Mouse (Mus musculus): Measurements from ENCODE around the gene Krtap6-1. TPM values are rescaled to one million over a fixed set of nuclear protein-coding genes. Genes with fewer than 3 reads are reported as not detected.
"Not testable (repeated sequence)": the region's sequence is repeated elsewhere in the genome, so short reads cannot be mapped to it uniquely, and the experiment has no call there.

Gene Krtap6-1
- polyA plus RNA-seq (2012; rRNA removed) = not detected in 2 replicates

DNA sequence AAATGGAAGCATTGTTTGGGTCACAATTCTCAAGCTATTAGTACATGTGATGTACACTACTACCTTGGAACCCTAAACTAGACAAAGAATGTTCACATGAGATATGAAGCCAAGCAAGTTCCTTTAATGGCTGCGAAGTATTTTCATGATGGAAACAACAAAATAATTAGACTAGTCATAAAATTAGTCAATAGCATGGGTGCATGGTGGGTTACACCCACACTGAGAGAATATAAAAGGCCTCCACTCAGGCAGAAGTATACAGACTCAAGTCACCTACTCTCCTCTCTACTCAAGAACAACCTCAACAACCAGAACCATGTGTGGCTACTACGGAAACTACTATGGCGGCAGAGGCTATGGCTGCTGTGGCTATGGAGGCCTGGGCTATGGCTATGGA lies at the start of gene Krtap6-1:
TSS of gene Krtap6-1 (plus strand) at position 301 of the 400 bp plus-strand sequence.
- WGBS = 96% methylated on average over 3 of the region's 3 CpGs
- not testable (repeated sequence) for H3K36me3 ChIP-seq (ENCODE audit: control insufficient read depth, insufficient read depth, low read length); DNase-seq; H3K27ac ChIP-seq (ENCODE audit: control insufficient read depth, insufficient read depth, low read length); H3K27me3 ChIP-seq (ENCODE audit: control insufficient read depth, insufficient read depth, low read length); H3K4me3 ChIP-seq (ENCODE audit: control insufficient read depth, insufficient read depth, low read length); H3K4me1 ChIP-seq (replicated peaks; ENCODE audit: control insufficient read depth, insufficient read depth, low read length)

DNA sequence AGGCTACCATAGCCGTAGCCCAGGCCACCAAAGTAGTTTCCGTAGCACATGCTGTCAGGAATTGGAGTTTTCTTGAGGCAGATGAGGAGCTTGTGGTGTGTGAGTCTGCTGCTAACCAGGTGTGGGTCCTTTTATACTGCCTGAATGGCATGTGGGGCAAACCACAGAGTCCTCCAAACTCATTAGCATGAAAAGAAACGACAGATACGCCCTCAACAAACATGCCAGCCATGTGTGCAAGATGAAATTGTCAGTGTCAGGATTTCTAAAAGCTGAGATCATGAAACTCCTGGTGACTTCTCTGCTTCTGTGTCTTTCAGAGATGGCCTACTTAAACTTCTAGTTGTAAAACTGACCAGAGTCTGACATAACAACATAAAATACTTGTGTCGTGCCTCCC lies 20.8 kb upstream of the Krtap6-1 start, which contains the start of gene Krtap22-2:
TSS of gene Krtap22-2 (minus strand) at position 101 of the 400 bp plus-strand sequence.
- TF ChIP-seq POLR2A (IDR thresholded peaks at IDR 0.05; ENCODE audit: control insufficient read depth, extremely low read depth, insufficient read depth, low read length, poor library complexity) = no peak
- no peak for TF ChIP-seq CTCF (IDR thresholded peaks at IDR 0.05; ENCODE audit: borderline replicate concordance, control insufficient read depth, extremely low read depth, insufficient read depth, low read length, poor library complexity)
- H3K4me3 ChIP-seq (ENCODE audit: control insufficient read depth, insufficient read depth, low read length) = no peak within 1 kb of the TSS
- 86% methylated on average over 5 of the region's 5 CpGs for WGBS

DNA sequence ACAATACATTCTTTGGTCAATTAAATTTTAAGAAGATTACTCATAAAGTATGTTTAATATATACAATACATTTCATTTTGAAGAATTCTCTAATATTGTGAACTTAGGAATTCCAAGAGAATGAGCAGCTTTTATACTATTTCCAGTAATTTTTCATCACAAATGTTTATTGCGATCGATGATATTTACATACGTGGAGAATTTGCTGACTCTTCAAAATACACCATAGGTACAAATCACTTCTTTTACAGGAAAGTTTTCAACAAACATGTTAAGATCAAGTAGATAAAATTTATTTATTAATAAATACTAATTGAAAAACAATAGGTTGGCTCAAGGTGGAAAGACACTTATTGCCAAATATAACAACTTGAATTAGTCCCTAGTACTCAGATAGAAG lies 17.5 kb upstream of the Krtap6-1 start:
- no peaks in the 10 kb centered on the region for H3K27me3 ChIP-seq (ENCODE audit: control insufficient read depth, insufficient read depth, low read length)
- H3K27ac ChIP-seq (ENCODE audit: control insufficient read depth, insufficient read depth, low read length) = no peak overlapping the region
- no peak for DNase-seq
- no peak overlapping the region for H3K4me3 ChIP-seq (ENCODE audit: control insufficient read depth, insufficient read depth, low read length)
- WGBS = 97% methylated on average over 3 of the region's 3 CpGs
- TF ChIP-seq POLR2A (IDR thresholded peaks at IDR 0.05; ENCODE audit: control insufficient read depth, extremely low read depth, insufficient read depth, low read length, poor library complexity) = no peak
- no peak for TF ChIP-seq CTCF (IDR thresholded peaks at IDR 0.05; ENCODE audit: borderline replicate concordance, control insufficient read depth, extremely low read depth, insufficient read depth, low read length, poor library complexity)
- no peaks in the 10 kb centered on the region for H3K36me3 ChIP-seq (ENCODE audit: control insufficient read depth, insufficient read depth, low read length)
- no peaks in the 10 kb centered on the region for H3K4me1 ChIP-seq (replicated peaks; ENCODE audit: control insufficient read depth, insufficient read depth, low read length)

More for the DNA sequence above, 20.8 kb upstream of the Krtap6-1 start, which contains the start of gene Krtap22-2:
- H3K36me3 ChIP-seq (ENCODE audit: control insufficient read depth, insufficient read depth, low read length) = no peaks in the 10 kb centered on the region
- no peak for DNase-seq
- no peak within 1 kb of the TSS for H3K27ac ChIP-seq (ENCODE audit: control insufficient read depth, insufficient read depth, low read length)
- H3K4me1 ChIP-seq (replicated peaks; ENCODE audit: control insufficient read depth, insufficient read depth, low read length) = no peaks in the 10 kb centered on the region
- H3K27me3 ChIP-seq (ENCODE audit: control insufficient read depth, insufficient read depth, low read length) = no peaks in the 10 kb centered on the region

DNA sequence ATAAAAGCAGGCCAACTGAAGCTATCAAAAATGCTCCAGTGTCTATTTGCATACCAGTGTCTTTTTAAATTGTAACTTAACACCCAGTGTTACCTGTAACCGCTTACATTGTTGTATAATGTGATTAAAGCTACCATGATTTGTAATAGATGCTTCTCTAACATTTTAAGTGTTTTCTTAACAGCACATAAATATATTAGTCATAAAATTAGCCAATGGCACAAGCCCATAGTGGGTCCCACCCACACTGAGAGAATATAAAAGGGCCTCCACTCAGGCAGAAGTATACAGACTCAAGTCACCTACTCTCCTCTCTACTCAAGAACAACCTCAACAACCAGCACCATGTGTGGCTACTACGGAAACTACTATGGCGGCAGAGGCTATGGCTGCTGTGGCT lies 16.5 kb upstream of the Krtap6-1 start, which contains the start of gene Gm10229:
TSS of gene Gm10229 (plus strand) at position 301 of the 400 bp plus-strand sequence.
- not testable (repeated sequence) for H3K4me3 ChIP-seq (ENCODE audit: control insufficient read depth, insufficient read depth, low read length); H3K4me1 ChIP-seq (replicated peaks; ENCODE audit: control insufficient read depth, insufficient read depth, low read length)

DNA sequence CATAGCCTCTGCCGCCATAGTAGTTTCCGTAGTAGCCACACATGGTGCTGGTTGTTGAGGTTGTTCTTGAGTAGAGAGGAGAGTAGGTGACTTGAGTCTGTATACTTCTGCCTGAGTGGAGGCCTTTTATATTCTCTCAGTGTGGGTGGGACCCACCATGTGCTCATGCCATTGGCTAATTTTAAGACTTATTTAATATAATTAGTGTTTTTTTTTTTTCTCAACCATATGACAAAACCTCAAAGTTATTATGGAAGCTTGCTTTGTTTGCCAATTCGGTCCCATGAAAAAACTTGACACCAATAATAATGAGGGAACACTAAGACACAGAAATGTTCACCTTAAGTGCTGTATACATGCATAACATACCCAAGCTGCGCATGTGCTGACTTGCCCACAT lies 9.9 kb downstream of the Krtap6-1 start, which contains the start of gene Gm10228:
TSS of gene Gm10228 (minus strand) at position 101 of the 400 bp plus-strand sequence.
- not testable (repeated sequence) for DNase-seq; H3K36me3 ChIP-seq (ENCODE audit: control insufficient read depth, insufficient read depth, low read length); H3K27me3 ChIP-seq (ENCODE audit: control insufficient read depth, insufficient read depth, low read length); H3K4me1 ChIP-seq (replicated peaks; ENCODE audit: control insufficient read depth, insufficient read depth, low read length); H3K4me3 ChIP-seq (ENCODE audit: control insufficient read depth, insufficient read depth, low read length); H3K27ac ChIP-seq (ENCODE audit: control insufficient read depth, insufficient read depth, low read length)
- 96% methylated on average over 2 of the region's 4 CpGs for WGBS

More for the DNA sequence above, 16.5 kb upstream of the Krtap6-1 start, which contains the start of gene Gm10229:
- H3K27ac ChIP-seq (ENCODE audit: control insufficient read depth, insufficient read depth, low read length); H3K27me3 ChIP-seq (ENCODE audit: control insufficient read depth, insufficient read depth, low read length); DNase-seq; H3K36me3 ChIP-seq (ENCODE audit: control insufficient read depth, insufficient read depth, low read length): not testable (repeated sequence)
- 95% methylated on average over 3 of the region's 3 CpGs for WGBS

DNA sequence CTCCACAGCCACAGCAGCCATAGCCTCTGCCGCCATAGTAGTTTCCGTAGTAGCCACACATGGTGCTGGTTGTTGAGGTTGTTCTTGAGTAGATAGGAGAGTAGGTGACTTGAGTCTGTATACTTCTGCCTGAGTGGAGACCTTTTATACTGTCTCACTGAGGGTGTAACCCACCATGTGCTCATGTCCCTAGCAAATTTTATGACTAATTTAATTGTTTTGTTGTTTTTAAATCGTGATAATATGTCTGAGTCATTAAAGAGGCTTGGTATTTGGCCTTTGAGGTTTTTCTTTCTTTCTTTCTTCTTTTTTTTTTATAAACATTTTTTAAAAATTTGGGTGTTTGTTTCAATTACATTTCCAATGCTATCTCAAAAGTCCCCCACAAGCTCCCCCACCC lies 16.3 kb downstream of the Krtap6-1 start, which contains the start of gene Krtap6-5:
TSS of gene Krtap6-5 (minus strand) at position 101 of the 400 bp plus-strand sequence.
- no peak for DNase-seq
- Histone ChIP-seq H3K36me3 (ENCODE audit: control insufficient read depth, insufficient read depth, low read length) (no peaks in the 10 kb centered on the region), H3K4me3 (ENCODE audit: control insufficient read depth, insufficient read depth, low read length) (no peak within 1 kb of the TSS), H3K27ac (ENCODE audit: control insufficient read depth, insufficient read depth, low read length) (no peak within 1 kb of the TSS), H3K4me1 (replicated peaks; ENCODE audit: control insufficient read depth, insufficient read depth, low read length) (no peaks in the 10 kb centered on the region), H3K27me3 (ENCODE audit: control insufficient read depth, insufficient read depth, low read length) (no peaks in the 10 kb centered on the region)
- TF ChIP-seq POLR2A (IDR thresholded peaks at IDR 0.05; ENCODE audit: control insufficient read depth, extremely low read depth, insufficient read depth, low read length, poor library complexity) = no peak
- TF ChIP-seq CTCF (IDR thresholded peaks at IDR 0.05; ENCODE audit: borderline replicate concordance, control insufficient read depth, extremely low read depth, insufficient read depth, low read length, poor library complexity) = no peak
- WGBS = 84% methylated on average over 3 of the region's 3 CpGs

DNA sequence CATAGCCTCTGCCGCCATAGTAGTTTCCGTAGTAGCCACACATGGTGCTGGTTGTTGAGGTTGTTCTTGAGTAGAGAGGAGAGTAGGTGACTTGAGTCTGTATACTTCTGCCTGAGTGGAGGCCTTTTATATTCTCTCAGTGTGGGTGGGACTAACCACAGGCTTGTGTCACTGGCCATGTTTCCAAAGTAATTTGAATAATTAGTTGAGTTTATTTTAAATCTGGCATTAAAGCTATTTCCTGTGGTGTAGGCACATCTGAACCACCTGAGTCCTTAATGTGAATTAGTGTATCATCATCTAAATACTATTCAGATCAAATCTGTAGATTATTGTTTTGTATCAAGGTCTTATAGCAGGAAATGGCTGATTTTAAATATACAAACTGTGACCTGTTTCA lies 32.4 kb downstream of the Krtap6-1 start, which contains the start of gene 1110025L11Rik:
TSS of gene 1110025L11Rik (minus strand) at position 101 of the 400 bp plus-strand sequence.
- not testable (repeated sequence) for H3K4me3 ChIP-seq (ENCODE audit: control insufficient read depth, insufficient read depth, low read length); DNase-seq; H3K36me3 ChIP-seq (ENCODE audit: control insufficient read depth, insufficient read depth, low read length); H3K4me1 ChIP-seq (replicated peaks; ENCODE audit: control insufficient read depth, insufficient read depth, low read length); H3K27me3 ChIP-seq (ENCODE audit: control insufficient read depth, insufficient read depth, low read length); H3K27ac ChIP-seq (ENCODE audit: control insufficient read depth, insufficient read depth, low read length)
- WGBS = no CpG with 5 or more reads among the region's 2 CpGs

DNA sequence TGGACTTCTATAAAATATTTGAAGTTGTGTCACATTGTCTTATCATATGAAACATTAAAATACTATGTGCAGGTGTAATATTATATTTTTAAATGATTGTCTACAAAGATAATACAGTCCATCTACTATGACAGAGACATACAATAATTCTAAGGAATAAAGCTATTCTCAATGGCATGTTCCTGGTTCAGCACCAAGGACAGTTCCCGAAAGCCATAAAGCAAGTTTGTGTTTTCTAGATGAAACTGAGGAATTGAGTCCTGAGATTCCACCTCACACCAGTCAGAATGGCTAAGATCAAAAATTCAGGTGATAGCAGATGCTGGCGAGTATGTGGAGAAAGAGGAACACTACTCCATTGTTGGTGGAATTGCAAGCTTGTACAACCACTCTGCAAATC lies 39.5 kb downstream of the Krtap6-1 start:
- not testable (repeated sequence) for H3K4me3 ChIP-seq (ENCODE audit: control insufficient read depth, insufficient read depth, low read length); H3K27ac ChIP-seq (ENCODE audit: control insufficient read depth, insufficient read depth, low read length); H3K27me3 ChIP-seq (ENCODE audit: control insufficient read depth, insufficient read depth, low read length); H3K4me1 ChIP-seq (replicated peaks; ENCODE audit: control insufficient read depth, insufficient read depth, low read length); H3K36me3 ChIP-seq (ENCODE audit: control insufficient read depth, insufficient read depth, low read length); DNase-seq
- WGBS = 79% methylated on average over 2 of the region's 2 CpGs
